Mouse (Mus musculus) stomach, embryonic 14.5 days (tissue): ENCODE measurements around the gene Tmcc1. TPM values are rescaled to one million over a fixed set of nuclear protein-coding genes. Genes with fewer than 3 reads are reported as not detected.
"Not testable (repeated sequence)": the region's sequence is repeated elsewhere in the genome, so short reads cannot be mapped to it uniquely, and the experiment has no call there.

ENCODE experiments used
- ATAC-seq: fragments of 200-750 bp; cut with Nextera tagmentation; 2 replicates; pipeline ENCODE4 v1.8.0; 2017; ENCODE audit warnings: low read depth, moderate TSS enrichment; ENCODE audit not compliant: insufficient number of reproducible peaks, insufficient read depth, low FRiP score
- H3K27ac ChIP-seq: fragments of 300-500 bp; sonication (generic); 2 replicates; pipeline ENCODE4 v1.5.1; 2014; ENCODE audit warnings: mild to moderate bottlenecking, low read length, moderate library complexity, mixed read lengths
- H3K27me3 ChIP-seq: fragments of 300-500 bp; sonication (generic); 2 replicates; pipeline ENCODE4 v1.6.1; 2014; ENCODE audit warnings: low read length, control low read depth, mixed read lengths; ENCODE audit not compliant: control insufficient read depth, insufficient read depth
- H3K36me3 ChIP-seq: fragments of 300-500 bp; sonication (generic); 2 replicates; pipeline ENCODE4 v1.6.1; 2014; ENCODE audit warnings: mild to moderate bottlenecking, control low read depth, low read length, moderate library complexity, mixed read lengths; ENCODE audit not compliant: control insufficient read depth, insufficient read depth
- H3K4me1 ChIP-seq: fragments of 300-500 bp; sonication (generic); 2 replicates; pipeline ENCODE4 v1.6.1; 2014; ENCODE audit warnings: low read length, control low read depth, mixed read lengths; ENCODE audit not compliant: control insufficient read depth, insufficient read depth
- H3K4me2 ChIP-seq: fragments of 300-500 bp; sonication (generic); replicated peaks from 2 replicates; pipeline ENCODE4 v1.6.1; 2014; ENCODE audit warnings: low read depth, low read length, control low read depth
- H3K4me3 ChIP-seq: fragments of 300-500 bp; sonication (generic); 2 replicates; pipeline ENCODE4 v1.5.1; 2014; ENCODE audit warnings: low read depth, low read length, control low read depth
- H3K9ac ChIP-seq: fragments of 300-500 bp; sonication (generic); replicated peaks from 2 replicates; pipeline ENCODE4 v1.6.1; 2014; ENCODE audit warnings: low read depth, mild to moderate bottlenecking, control low read depth, low read length, moderate library complexity, mixed read lengths
- H3K9me3 ChIP-seq: fragments of 300-500 bp; sonication (generic); 2 replicates; pipeline ENCODE4 v1.6.1; 2016; ENCODE audit warnings: low read depth, low read length, control low read depth; ENCODE audit not compliant: control insufficient read depth
- WGBS: fragments of 180-500 bp; shearing (Covaris S2); extraction: QIAGEN DNeasy Blood & Tissue Kit; methylation state at CpG from one replicate; pipeline ENCODE4 v1.1.7; 2014; 5-methylcytosine and 5-hydroxymethylcytosine counted together
- polyA plus RNA-seq: library from polyadenylated mRNA; unstranded; fragments of >200 nt; fragmentation: Nextera tagmentation; extraction: Ambion mirVana; gene quantifications from 2 replicates; pipeline ENCODE4 v1.2.1, GENCODE M21; 2014

Gene Tmcc1
- polyA plus RNA-seq, 1 experiment from 2014 or later: 20.5 TPM

GRCm38 (mm10) chr6:116070558-116070957 is 122.7 kb downstream of the Tmcc1 start:
- no peaks in the 10 kb centered on the region for H3K9me3 ChIP-seq
- H3K27me3 ChIP-seq: no peaks in the 10 kb centered on the region
- 97% methylated on average over 3 of the region's 3 CpGs for WGBS

GRCm38 (mm10) chr6:116063516-116063915 is 129.8 kb downstream of the Tmcc1 start:
- H3K4me2 ChIP-seq: no peak overlapping the region
- H3K4me3 ChIP-seq: no peak overlapping the region
- 62% methylated on average over 1 of the region's 1 CpGs for WGBS
- H3K27ac ChIP-seq: no peak overlapping the region
- no peaks in the 10 kb centered on the region for H3K36me3 ChIP-seq
- H3K4me1 ChIP-seq: no peaks in the 10 kb centered on the region
- ATAC-seq: no peak
- no peaks in the 10 kb centered on the region for H3K27me3 ChIP-seq
- H3K9ac ChIP-seq: no peak overlapping the region
- H3K9me3 ChIP-seq: no peaks in the 10 kb centered on the region

More at GRCm38 (mm10) chr6:116070558-116070957, 122.7 kb downstream of the Tmcc1 start:
- Histone ChIP-seq H3K4me1 (peaks cover 7% of the 10 kb centered on the region), H3K27ac (no peak overlapping the region), H3K4me2 (no peak overlapping the region), H3K9ac (no peak overlapping the region), H3K36me3 (no peaks in the 10 kb centered on the region), H3K4me3 (no peak overlapping the region)
- ATAC-seq: no peak

- not testable (repeated sequence) for H3K27ac ChIP-seq
Measured at GRCm38 (mm10) chr6:116059542-116059941, 133.7 kb downstream of the Tmcc1 start.

GRCm38 (mm10) chr6:116058541-116059300 is 134.6 kb downstream of the Tmcc1 start:
- 95% methylated on average over 3 of the region's 3 CpGs for WGBS
- ATAC-seq: no peak
- no peaks in the 10 kb centered on the region for H3K36me3 ChIP-seq
- H3K4me2 ChIP-seq: no peak overlapping the region
- no peaks in the 10 kb centered on the region for H3K9me3 ChIP-seq
- no peak overlapping the region for H3K9ac ChIP-seq
- H3K27ac ChIP-seq: no peak overlapping the region
- 0 out of 2 replicates have a peak, but pooled peaks cover 2% of the 10 kb centered on the region for H3K4me1 ChIP-seq
- no peak overlapping the region for H3K4me3 ChIP-seq
- no peaks in the 10 kb centered on the region for H3K27me3 ChIP-seq

More at GRCm38 (mm10) chr6:116059542-116059941, 133.7 kb downstream of the Tmcc1 start:
- not testable (repeated sequence) for H3K9ac ChIP-seq, H3K4me3 ChIP-seq, H3K9me3 ChIP-seq, H3K27me3 ChIP-seq, H3K36me3 ChIP-seq, H3K4me2 ChIP-seq, H3K4me1 ChIP-seq, ATAC-seq

GRCm38 (mm10) chr6:116056676-116057264 is 136.5 kb downstream of the Tmcc1 start:
- Histone ChIP-seq H3K27me3 (no peaks in the 10 kb centered on the region), H3K9me3 (no peaks in the 10 kb centered on the region), H3K9ac (no peak overlapping the region), H3K4me1 (0 out of 2 replicates have a peak, but pooled peaks cover 2% of the 10 kb centered on the region), H3K36me3 (no peaks in the 10 kb centered on the region), H3K4me2 (no peak overlapping the region), H3K4me3 (no peak overlapping the region), H3K27ac (no peak overlapping the region)
- ATAC-seq: no peak
- 40% methylated on average over 13 of the region's 13 CpGs for WGBS

- no peak overlapping the region for H3K27ac ChIP-seq
- no peak overlapping the region for H3K4me3 ChIP-seq
- 0 out of 2 replicates have a peak, but pooled peaks cover 2% of the 10 kb centered on the region for H3K4me1 ChIP-seq
- H3K27me3 ChIP-seq: no peaks in the 10 kb centered on the region
- ATAC-seq: no peak
- H3K9ac ChIP-seq: no peak overlapping the region
- H3K9me3 ChIP-seq: no peaks in the 10 kb centered on the region
- H3K36me3 ChIP-seq: no peaks in the 10 kb centered on the region
- 94% methylated on average over 2 of the region's 2 CpGs for WGBS
- H3K4me2 ChIP-seq: no peak overlapping the region
Measured at GRCm38 (mm10) chr6:116055766-116056165, 137.5 kb downstream of the Tmcc1 start.

GRCm38 (mm10) chr6:116055001-116055471 is 138.2 kb downstream of the Tmcc1 start:
- H3K27me3 ChIP-seq: no peaks in the 10 kb centered on the region
- WGBS: 84% methylated on average over 1 of the region's 1 CpGs
- no peak overlapping the region for H3K4me2 ChIP-seq

GRCm38 (mm10) chr6:116047896-116048295 is 145.4 kb downstream of the Tmcc1 start:
- Histone ChIP-seq H3K9ac (no peak overlapping the region), H3K36me3 (no peaks in the 10 kb centered on the region), H3K4me1 (peaks cover 9% of the 10 kb centered on the region; the same call in 1 of the 2 replicates), H3K9me3 (peaks cover under 1% of the 10 kb centered on the region), H3K27me3 (no peaks in the 10 kb centered on the region), H3K4me2 (no peak overlapping the region), H3K4me3 (no peak overlapping the region), H3K27ac (no peak overlapping the region)
- 44% methylated on average over 1 of the region's 1 CpGs for WGBS
- ATAC-seq: no peak

More at GRCm38 (mm10) chr6:116055001-116055471, 138.2 kb downstream of the Tmcc1 start:
- H3K36me3 ChIP-seq: no peaks in the 10 kb centered on the region
- no peak overlapping the region for H3K4me3 ChIP-seq
- ATAC-seq: no peak
- no peak overlapping the region for H3K27ac ChIP-seq
- H3K9ac ChIP-seq: no peak overlapping the region
- 0 out of 2 replicates have a peak, but pooled peaks cover 2% of the 10 kb centered on the region for H3K4me1 ChIP-seq
- H3K9me3 ChIP-seq: no peaks in the 10 kb centered on the region
